Mouse (Mus musculus) retina, adult 2 months (tissue): ENCODE data around the gene Cep70.

Experiments
- DNase-seq: peaks from one replicate; pipeline ENCODE4 v3.0.0-alpha.2; 2012; ENCODE audit warnings: low read depth, low spot score

Gene Cep70

DNA sequence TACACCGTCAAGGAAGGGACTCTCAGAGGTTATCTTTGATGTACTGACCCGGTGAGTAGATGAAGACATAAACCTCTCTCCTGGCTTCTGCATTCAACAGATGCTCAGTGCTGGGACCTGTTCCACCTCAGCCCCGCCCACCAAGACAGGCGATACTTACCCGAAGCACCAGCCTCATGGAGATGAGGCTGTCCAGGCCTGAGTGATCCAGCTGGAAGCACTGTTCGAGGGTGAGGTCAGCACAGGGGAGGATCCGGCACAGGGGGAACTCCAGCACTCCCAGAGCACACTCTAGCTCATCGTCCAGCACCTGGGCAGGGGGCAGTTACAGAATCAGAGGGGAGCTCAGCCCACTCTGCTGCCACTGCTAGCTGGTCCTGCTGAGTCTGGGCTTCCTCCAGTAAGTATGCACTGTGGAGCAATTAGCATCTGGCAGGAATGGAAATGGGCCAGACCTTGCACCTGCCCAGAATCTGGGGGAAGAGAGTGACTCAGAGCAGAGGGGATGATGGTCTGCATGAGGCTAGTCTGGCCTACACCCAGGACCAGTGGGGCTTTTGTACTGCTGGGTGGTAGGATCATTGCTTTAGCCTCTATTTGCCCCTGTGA lies 76.3 kb downstream of the Cep70 start:
- no peak for DNase-seq

DNA sequence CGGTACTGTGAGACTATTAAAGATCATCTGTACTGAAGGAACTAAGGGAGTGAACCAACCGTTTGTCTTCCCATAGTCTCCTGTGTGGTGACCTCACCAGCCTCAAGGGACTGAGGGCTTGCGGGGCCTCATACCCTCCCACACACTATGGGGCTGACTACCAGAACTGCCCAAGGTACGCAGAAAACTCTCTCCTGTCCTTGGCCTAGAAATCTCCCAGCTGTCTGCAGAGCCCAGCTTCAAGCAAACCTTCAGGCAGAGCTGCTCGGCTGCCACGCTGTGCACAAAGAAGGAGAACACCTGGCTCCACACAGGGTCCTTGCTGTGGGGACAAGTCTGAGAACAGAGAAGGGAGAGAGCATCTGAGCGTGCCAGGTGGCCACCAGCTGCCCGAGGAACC lies 76.8 kb downstream of the Cep70 start:
- DNase-seq: no peak

DNA sequence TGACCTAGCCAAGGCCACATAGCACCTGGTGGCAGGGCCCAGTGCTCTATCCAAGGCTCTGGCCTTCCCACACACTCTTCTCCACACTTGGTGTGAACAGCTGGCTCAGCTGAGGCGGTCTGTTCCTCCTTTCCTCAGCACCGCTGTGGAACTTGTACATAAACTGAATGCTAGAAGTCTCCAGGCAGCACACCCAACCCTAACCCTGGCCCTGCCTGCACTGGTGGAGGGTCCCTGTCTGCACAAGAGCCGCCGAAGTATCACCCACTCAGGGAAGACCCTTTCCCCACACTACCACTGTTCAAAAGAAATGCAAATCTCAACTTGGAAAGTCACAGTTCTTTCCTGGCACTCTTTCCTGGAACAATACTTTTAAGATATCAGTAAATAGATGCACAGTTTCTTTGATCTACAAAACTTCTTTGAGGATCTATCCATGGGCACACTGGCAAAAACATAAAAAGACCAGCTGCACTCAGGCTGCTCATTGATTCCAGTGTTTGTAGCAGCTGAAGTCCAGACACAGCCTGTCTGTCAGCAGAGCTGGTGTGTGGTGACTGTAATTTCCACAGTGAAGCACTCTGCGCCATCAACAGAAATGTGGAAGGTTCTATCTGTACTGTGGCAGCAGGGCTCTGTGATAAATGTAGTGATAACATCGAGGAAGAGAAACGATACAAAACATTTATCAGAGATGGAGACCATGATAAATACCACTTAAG lies 82.2 kb downstream of the Cep70 start:
- DNase-seq: no peak

DNA sequence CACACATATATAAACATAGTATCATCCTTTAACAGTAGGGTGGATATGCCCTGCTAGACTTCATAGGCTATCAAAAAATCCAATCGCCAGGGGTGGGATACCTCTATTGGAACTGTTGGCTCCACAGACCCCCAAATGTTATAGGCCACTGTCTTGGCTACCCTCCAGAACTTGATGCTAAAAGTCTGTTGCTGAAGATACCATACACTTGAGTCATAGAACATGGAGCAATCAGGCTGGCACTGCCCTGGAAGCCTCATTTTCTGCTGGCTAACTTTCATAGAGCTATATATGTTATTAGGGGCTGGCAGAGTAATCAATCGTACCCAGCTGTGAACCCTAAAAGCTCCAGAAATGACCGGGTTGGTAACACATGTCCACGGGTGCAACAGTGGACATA lies 82.8 kb downstream of the Cep70 start:
- no peak for DNase-seq

DNA sequence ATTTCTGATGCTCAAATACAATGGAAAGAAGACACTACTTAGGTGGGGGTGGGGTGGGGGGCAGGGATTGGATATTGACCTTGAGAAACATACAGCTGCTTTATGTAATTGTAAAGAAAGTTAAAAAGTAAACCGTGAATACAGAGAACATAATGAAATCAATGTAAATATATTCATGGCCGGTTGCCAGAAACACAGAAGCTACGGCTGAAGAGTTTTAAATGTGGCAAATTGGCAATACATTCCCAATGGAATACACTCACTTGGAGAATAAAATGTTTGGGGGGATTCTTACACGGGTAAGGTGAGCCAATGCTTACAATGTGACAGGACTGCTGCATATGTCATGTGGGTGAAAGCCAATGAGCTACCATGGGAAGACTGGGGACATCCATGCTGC lies 83.7 kb downstream of the Cep70 start:
- DNase-seq: no peak

DNA sequence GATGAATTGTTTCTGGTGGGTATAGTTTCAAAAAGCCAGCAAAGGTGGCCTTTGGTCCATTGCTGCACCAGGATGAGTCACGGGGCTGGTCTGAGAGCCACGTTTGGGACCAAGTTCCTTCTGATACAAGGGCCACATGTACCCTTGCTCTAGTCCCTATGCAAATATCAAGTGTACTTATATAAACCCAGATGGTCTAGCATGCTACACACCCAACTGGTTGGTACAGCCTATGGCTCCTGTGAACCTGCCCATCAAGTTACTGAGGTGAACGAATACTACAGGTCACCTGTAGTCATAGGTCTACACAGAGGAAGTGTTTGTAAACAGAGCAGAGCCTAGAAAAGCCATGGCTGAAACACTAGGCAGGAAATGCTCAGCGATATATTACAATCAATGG lies 93.4 kb downstream of the Cep70 start:
- no peak for DNase-seq

DNA sequence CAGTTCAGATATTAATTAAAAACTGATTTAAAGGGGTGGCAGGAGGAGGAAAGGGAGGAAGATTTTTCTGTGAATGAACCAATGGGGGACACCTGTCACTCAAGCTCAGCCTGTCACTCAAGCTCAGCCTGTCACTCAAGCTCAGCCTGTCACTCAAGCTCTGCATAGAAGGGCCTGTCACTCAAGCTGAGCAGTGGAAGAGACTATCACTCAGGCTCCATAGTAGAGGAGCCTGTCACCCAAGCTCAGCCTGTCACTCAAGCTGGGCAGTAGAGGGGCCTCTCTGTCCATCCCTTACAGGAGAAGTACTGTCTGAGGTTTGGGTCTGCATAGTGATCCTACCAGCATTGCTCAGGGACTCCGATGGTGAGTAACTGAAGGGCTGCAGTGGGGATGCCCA lies 95.1 kb downstream of the Cep70 start:
- no peak for DNase-seq

DNA sequence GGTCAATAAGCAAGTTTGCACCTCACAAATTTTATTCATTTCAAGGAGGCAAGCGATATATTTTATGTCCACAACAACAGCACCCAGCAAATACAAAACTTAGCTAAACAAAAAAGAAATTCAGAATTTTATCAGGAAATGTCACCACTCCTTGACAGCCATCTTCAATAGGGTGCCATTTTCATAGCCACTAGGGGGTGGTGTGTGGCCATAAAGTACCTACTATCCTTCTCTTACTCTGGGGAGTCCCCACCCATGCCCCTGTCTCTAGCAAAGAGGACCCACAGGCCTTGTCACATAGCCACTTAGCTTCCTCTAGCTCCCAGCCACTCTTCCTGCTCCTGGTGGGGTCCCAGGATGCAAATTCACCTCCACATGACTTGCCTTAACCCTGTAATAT lies 96.0 kb downstream of the Cep70 start:
- no peak for DNase-seq

DNA sequence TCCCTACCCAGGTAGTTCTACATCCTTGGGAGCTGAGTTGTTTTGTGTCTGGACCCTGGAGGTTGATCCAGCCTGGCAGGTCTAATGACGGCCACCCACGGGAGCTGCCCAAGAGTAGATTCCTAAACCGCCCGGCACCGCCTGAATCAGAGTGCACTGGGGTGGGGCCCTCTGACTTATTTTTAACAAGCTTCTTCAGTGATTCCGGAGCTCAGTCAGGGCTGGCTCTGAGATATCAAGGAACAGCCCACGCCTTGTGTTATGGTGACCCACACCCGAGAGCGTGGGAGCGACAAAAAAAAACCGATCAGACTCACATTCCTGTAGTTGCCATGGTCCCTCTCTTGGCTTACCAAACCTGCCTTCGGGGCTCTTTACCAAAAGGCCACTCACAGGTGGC lies 97.0 kb downstream of the Cep70 start:
- DNase-seq: no peak

DNA sequence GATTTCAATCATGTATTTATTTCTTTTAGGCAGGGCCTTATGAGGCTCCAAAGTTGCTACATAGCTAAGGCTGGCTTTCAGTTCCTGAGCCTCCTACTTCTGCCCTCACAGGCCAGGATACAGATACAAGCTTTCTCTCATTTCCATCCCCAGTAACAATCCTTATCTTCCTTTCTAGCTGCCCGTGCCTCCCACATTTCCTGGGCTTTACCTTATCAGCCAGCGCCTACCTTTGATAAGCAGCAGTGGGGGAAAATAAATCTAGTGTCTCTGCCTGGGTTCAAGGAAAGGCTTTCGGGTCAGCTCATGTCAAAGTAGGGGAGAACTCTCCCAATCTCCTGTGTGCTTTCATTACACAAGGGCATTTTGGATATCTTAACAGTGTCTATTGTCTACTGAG lies 98.4 kb downstream of the Cep70 start:
- no peak for DNase-seq

DNA sequence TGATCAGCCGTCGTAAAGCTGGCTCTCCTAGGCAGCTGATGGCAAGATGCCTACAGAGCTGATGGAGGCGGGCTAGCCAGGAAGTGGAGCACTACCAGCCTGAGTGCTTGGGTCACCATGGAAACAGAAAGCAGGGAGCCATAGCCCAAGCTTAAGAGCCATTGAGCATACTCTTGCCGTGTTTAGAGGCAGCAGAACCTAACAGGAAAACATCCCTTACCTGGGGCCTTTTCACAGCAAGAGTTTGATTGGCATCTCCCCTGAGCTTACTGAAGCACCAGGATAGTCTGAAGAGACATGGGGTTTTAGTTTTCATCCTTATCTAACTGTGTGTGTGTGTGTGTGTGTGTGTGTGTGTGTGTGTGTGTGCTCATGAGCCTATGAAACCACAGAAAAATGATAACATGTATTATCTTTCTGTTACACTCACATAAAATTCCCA lies 102.2 kb downstream of the Cep70 start:
- no peak for DNase-seq
